Mouse (Mus musculus) kidney, adult 2 months (tissue): Measurements from ENCODE around the gene Scamp3. TPM values are rescaled to one million over a fixed set of nuclear protein-coding genes. Genes with fewer than 3 reads are reported as not detected.

ENCODE experiments used
- DNase-seq: peaks from one replicate; pipeline ENCODE4 v3.0.0; 2021
- H3K27ac ChIP-seq: fragments of 200-500 bp; 2 replicates; pipeline ENCODE4 v1.5.1; 2012; ENCODE audit warnings: low read depth, low read length, control low read depth, inconsistent platforms; ENCODE audit not compliant: insufficient read depth
- H3K27me3 ChIP-seq: fragments of 200-500 bp; replicated peaks from 2 replicates; pipeline ENCODE4 v1.6.1; 2012; ENCODE audit warnings: mild to moderate bottlenecking, moderate library complexity, low read length, inconsistent platforms; ENCODE audit not compliant: control insufficient read depth, insufficient read depth
- H3K36me3 ChIP-seq: fragments of 200-500 bp; 2 replicates; pipeline ENCODE4 v1.6.1; 2012; ENCODE audit warnings: mild to moderate bottlenecking, moderate library complexity, low read length, inconsistent platforms; ENCODE audit not compliant: control insufficient read depth, insufficient read depth
- H3K4me1 ChIP-seq: fragments of 200-500 bp; 2 replicates; pipeline ENCODE4 v1.6.1; 2011; ENCODE audit warnings: low read length; ENCODE audit not compliant: control insufficient read depth, insufficient read depth
- H3K4me3 ChIP-seq: fragments of 200-500 bp; 2 replicates; pipeline ENCODE4 v1.5.1; 2011; ENCODE audit warnings: mild to moderate bottlenecking, low read depth, low read length, control low read depth; ENCODE audit not compliant: insufficient read depth
- CTCF ChIP-seq: fragments of 200-500 bp; conservative IDR thresholded peaks from 2 replicates; pipeline ENCODE4 v1.5.1; 2011; ENCODE audit warnings: low read depth, mild to moderate bottlenecking, control low read depth, low read length, moderate library complexity, mixed read lengths; ENCODE audit not compliant: insufficient read depth, insufficient read length
- POLR2A ChIP-seq: fragments of 200-500 bp; IDR thresholded peaks from one replicate; pipeline ENCODE4 v1.6.1; 2011; ENCODE audit warnings: low read depth, low read length, control low read depth
- WGBS: fragments of 180-500 bp; shearing (Covaris S2); methylation state at CpG from one replicate; pipeline ENCODE4 v1.1.7; 2018; 5-methylcytosine and 5-hydroxymethylcytosine counted together
- polyA plus RNA-seq: library from polyadenylated mRNA; depleted of rRNA; stranded (reverse); fragments of >200 nt; gene quantifications from 2 replicates; pipeline ENCODE4 v1.2.3, GENCODE M21; 2012

Scamp3 gene
- polyA plus RNA-seq, 1 experiment = 138 TPM

- Histone ChIP-seq H3K4me3 (no peak overlapping the region), H3K4me1 (no peaks in the 10 kb centered on the region; the same call in 1 of the 2 replicates), H3K36me3 (no peaks in the 10 kb centered on the region), H3K27ac (no peak overlapping the region), H3K27me3 (no peaks in the 10 kb centered on the region)
- 79% methylated on average over 1 of the region's 1 CpGs for WGBS
- DNase-seq = no peak
- TF ChIP-seq POLR2A (no peak), CTCF (no peak)
Measured at GRCm38 (mm10) chr3:89218271-89218670, 41.0 kb downstream of the Scamp3 start.

- no peak for DNase-seq
- Histone ChIP-seq H3K27ac (no peak overlapping the region), H3K27me3 (no peaks in the 10 kb centered on the region), H3K36me3 (no peaks in the 10 kb centered on the region), H3K4me1 (no peaks in the 10 kb centered on the region), H3K4me3 (no peak overlapping the region)
- 33% methylated on average over 8 of the region's 8 CpGs for WGBS
- TF ChIP-seq POLR2A (no peak), CTCF (no peak)
Measured at GRCm38 (mm10) chr3:89219546-89219945, 42.3 kb downstream of the Scamp3 start.

GRCm38 (mm10) chr3:89221167-89221566 lies 43.9 kb downstream of the Scamp3 start:
- TF ChIP-seq CTCF = no peak
- TF ChIP-seq POLR2A = no peak
- no peak for DNase-seq
- Histone ChIP-seq H3K36me3 (no peaks in the 10 kb centered on the region), H3K27me3 (no peaks in the 10 kb centered on the region), H3K4me1 (no peaks in the 10 kb centered on the region), H3K4me3 (no peak overlapping the region), H3K27ac (no peak overlapping the region)
- 92% methylated on average over 5 of the region's 5 CpGs for WGBS

GRCm38 (mm10) chr3:89224796-89225195 lies 47.5 kb downstream of the Scamp3 start:
- Histone ChIP-seq H3K27me3 (no peaks in the 10 kb centered on the region), H3K4me3 (no peak overlapping the region), H3K4me1 (peaks cover 9% of the 10 kb centered on the region; the same call in 1 of the 2 replicates), H3K36me3 (no peaks in the 10 kb centered on the region), H3K27ac (no peak overlapping the region)
- TF ChIP-seq CTCF (no peak), POLR2A (no peak)
- 85% methylated on average over 11 of the region's 11 CpGs for WGBS
- no peak for DNase-seq

- Histone ChIP-seq H3K4me3 (no peak overlapping the region), H3K4me1 (peaks cover 9% of the 10 kb centered on the region; the same call in 1 of the 2 replicates), H3K36me3 (no peaks in the 10 kb centered on the region), H3K27ac (no peak overlapping the region), H3K27me3 (no peaks in the 10 kb centered on the region)
- no peak for DNase-seq
- TF ChIP-seq CTCF (no peak), POLR2A (no peak)
- 84% methylated on average over 12 of the region's 12 CpGs for WGBS
Measured at GRCm38 (mm10) chr3:89225321-89225815, 48.1 kb downstream of the Scamp3 start.

- Histone ChIP-seq H3K36me3 (no peaks in the 10 kb centered on the region), H3K27ac (no peak overlapping the region), H3K4me3 (no peak overlapping the region), H3K4me1 (peaks cover 9% of the 10 kb centered on the region; the same call in 1 of the 2 replicates), H3K27me3 (no peaks in the 10 kb centered on the region)
- no peak for DNase-seq
- WGBS = 83% methylated on average over 4 of the region's 4 CpGs
- TF ChIP-seq POLR2A = no peak
- no peak for TF ChIP-seq CTCF
Measured at GRCm38 (mm10) chr3:89225918-89226317, 48.6 kb downstream of the Scamp3 start.

- Histone ChIP-seq H3K36me3 (no peaks in the 10 kb centered on the region), H3K4me1 (peaks cover 9% of the 10 kb centered on the region; the same call in 1 of the 2 replicates)
- 63% methylated on average over 11 of the region's 11 CpGs for WGBS
Measured at GRCm38 (mm10) chr3:89226361-89226760, 49.1 kb downstream of the Scamp3 start.

More at GRCm38 (mm10) chr3:89226361-89226760, 49.1 kb downstream of the Scamp3 start:
- Histone ChIP-seq H3K27me3 (no peaks in the 10 kb centered on the region), H3K4me3 (no peak overlapping the region), H3K27ac (no peak overlapping the region)
- no peak for TF ChIP-seq CTCF
- TF ChIP-seq POLR2A = no peak
- DNase-seq = peak; percentile 55
